Mouse (Mus musculus) kidney, adult 9 months (tissue): ENCODE measurements at regions not wholly inside any gene's neighbourhood (a gene's known extent, or its start where the extent isn't known, plus 50 kb on each side); places are given as distances from the start of the nearest gene placed in this dataset.

Source experiments
- DNase-seq: peaks from one replicate; pipeline ENCODE4 v3.0.0; 2022

- DNase-seq = no peak
These were observed 153.4 kb downstream of the Lrriq3 start for GRCm38 (mm10) chr3:155246628-155247027.

- no peak for DNase-seq
These were observed 153.9 kb downstream of the Lrriq3 start for GRCm38 (mm10) chr3:155247124-155247523.

- no peak for DNase-seq
These were observed 154.7 kb downstream of the Lrriq3 start for GRCm38 (mm10) chr3:155247929-155248328.

GRCm38 (mm10) chr3:155250904-155251303 lies 157.7 kb downstream of the Lrriq3 start:
- DNase-seq = no peak

GRCm38 (mm10) chr3:155298206-155298605 lies 205.0 kb downstream of the Lrriq3 start:
- no peak for DNase-seq

GRCm38 (mm10) chr3:155298724-155299123 lies 205.5 kb downstream of the Lrriq3 start:
- no peak for DNase-seq

- DNase-seq = no peak
These were observed 229.1 kb downstream of the Lrriq3 start for GRCm38 (mm10) chr3:155322322-155322721.

GRCm38 (mm10) chr3:155329701-155330100 lies 236.5 kb downstream of the Lrriq3 start:
- DNase-seq = no peak

- DNase-seq = no peak
These were observed 256.0 kb downstream of the Lrriq3 start for GRCm38 (mm10) chr3:155349185-155349584.

- no peak for DNase-seq
These were observed 258.4 kb downstream of the Lrriq3 start for GRCm38 (mm10) chr3:155351636-155352035.

GRCm38 (mm10) chr3:155352277-155352802 lies 259.1 kb downstream of the Lrriq3 start:
- no peak for DNase-seq

GRCm38 (mm10) chr3:155360399-155360798 lies 267.2 kb downstream of the Lrriq3 start:
- DNase-seq = no peak

- DNase-seq = no peak
These were observed 277.5 kb downstream of the Lrriq3 start for GRCm38 (mm10) chr3:155370716-155371115.

- DNase-seq = no peak
These were observed 280.4 kb downstream of the Lrriq3 start for GRCm38 (mm10) chr3:155373591-155373990.

GRCm38 (mm10) chr3:155381910-155382309 lies 288.7 kb downstream of the Lrriq3 start:
- DNase-seq = no peak

GRCm38 (mm10) chr3:155382817-155383216 lies 289.6 kb downstream of the Lrriq3 start:
- DNase-seq = no peak

- no peak for DNase-seq
These were observed 297.4 kb downstream of the Lrriq3 start for GRCm38 (mm10) chr3:155390666-155391065.

GRCm38 (mm10) chr3:155396134-155396533 lies 302.9 kb downstream of the Lrriq3 start:
- DNase-seq = no peak

- DNase-seq = no peak
These were observed 308.5 kb downstream of the Lrriq3 start for GRCm38 (mm10) chr3:155401763-155402162.

GRCm38 (mm10) chr3:155408907-155409306 lies 315.7 kb downstream of the Lrriq3 start:
- DNase-seq = no peak

GRCm38 (mm10) chr3:155409371-155409770 lies 316.1 kb downstream of the Lrriq3 start:
- DNase-seq = no peak

GRCm38 (mm10) chr3:155409867-155410266 lies 316.6 kb downstream of the Lrriq3 start:
- DNase-seq = no peak

- no peak for DNase-seq
These were observed 366.7 kb downstream of the Lrriq3 start for GRCm38 (mm10) chr3:155459701-155460481.

GRCm38 (mm10) chr3:155462095-155462494 lies 368.9 kb downstream of the Lrriq3 start:
- no peak for DNase-seq

- DNase-seq = no peak
These were observed 377.5 kb downstream of the Lrriq3 start for GRCm38 (mm10) chr3:155470742-155471141.
